ENCODE assay signal across 22 mouse cellular contexts in the genomic region with DNA sequence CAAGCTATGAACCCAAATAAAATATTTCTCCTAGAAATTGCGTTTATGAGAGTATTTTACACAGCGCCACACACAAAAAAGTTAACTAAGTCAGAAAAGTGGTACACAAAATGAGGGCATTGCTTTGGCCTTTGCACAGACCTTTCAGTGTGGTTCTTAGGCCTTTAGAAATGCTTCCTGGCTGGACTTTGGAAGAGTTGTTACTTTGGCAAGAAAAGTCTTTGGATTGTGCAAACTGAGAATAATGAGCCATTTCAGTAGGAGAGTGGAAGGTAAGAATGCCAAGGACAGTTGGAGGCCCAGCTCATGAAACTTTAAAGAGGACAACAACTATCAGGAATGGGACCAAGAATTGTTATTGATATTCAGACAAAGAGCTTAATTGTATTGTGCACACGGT. TPM values are rescaled to one million over a fixed set of nuclear protein-coding genes. Genes with fewer than 3 reads are reported as not detected.
A peak's percentile ranks its signal among the peaks of the same experiment; 100 is the strongest.
DNase-seq lines count a peak whose midpoint lies in the region; TF ChIP-seq lines count a peak whose summit lies in the region.
"Had no signal": no experiment of that assay in that cellular context is flagged by ENCODE, and none has a peak within 500 bp of the region (broad histone marks: within the 10 kb centered on the region; RNA-seq: fewer than 3 reads in every experiment).

No protein-coding gene starts in this region.

- 88% methylated on average over 3 of the region's 3 CpGs for WGBS in kidney, adult 2 months

- H3K27ac ChIP-seq in kidney, adult 2 months (ENCODE audit: insufficient read depth, low read depth, low read length): no peak overlapping the region
- H3K27ac ChIP-seq in layer of hippocampus, adult 2 months: peak overlapping the region; percentile 78
- H3K27ac ChIP-seq: heart, embryonic 15.5 days; hindbrain, embryonic 10.5 days; hindbrain, embryonic 13.5 days had no signal

- H3K36me3 ChIP-seq in kidney, adult 2 months (ENCODE audit: control insufficient read depth, insufficient read depth, low read length): no peaks in the 10 kb centered on the region
- H3K36me3 ChIP-seq: heart, embryonic 12.5 days; heart, embryonic 15.5 days; hindbrain, embryonic 10.5 days; hindbrain, embryonic 13.5 days had no signal

- no peaks in the 10 kb centered on the region for H3K27me3 ChIP-seq in kidney, adult 2 months (replicated peaks; ENCODE audit: control insufficient read depth, insufficient read depth, low read length)
- H3K27me3 ChIP-seq: heart, embryonic 12.5 days; heart, embryonic 15.5 days; hindbrain, embryonic 13.5 days had no signal

- no peaks in the 10 kb centered on the region for H3K4me1 ChIP-seq in kidney, adult 2 months (ENCODE audit: control insufficient read depth, insufficient read depth, low read length)
- H3K4me1 ChIP-seq: heart, embryonic 12.5 days; heart, embryonic 15.5 days; hindbrain, embryonic 10.5 days; hindbrain, embryonic 13.5 days had no signal

- TF ChIP-seq CTCF in kidney, adult 2 months (conservative IDR thresholded peaks at IDR 0.05; ENCODE audit: insufficient read depth, insufficient read length, low read depth, low read length): no peak
- no peak for TF ChIP-seq CTCF in layer of hippocampus, adult 2 months (conservative IDR thresholded peaks at IDR 0.05)

- TF ChIP-seq POLR2A in kidney, adult 2 months (IDR thresholded peaks at IDR 0.05; ENCODE audit: low read depth, low read length): no peak

- DNase-seq in cerebellum, adult 9-10 months: peak; percentile 18
- no peak for DNase-seq in cerebellum, adult 9-11 months
- peak; percentile 67 for DNase-seq in kidney, adult 2 months
- no peak for DNase-seq in kidney, postnatal 4 days
- peak in 1 of 2 experiments; percentile 21 for DNase-seq in layer of hippocampus, adult 2 months (ENCODE audit: low spot score in 2 of 2)
- DNase-seq in layer of hippocampus, adult 18-20 months (ENCODE audit: low spot score in 2 of 2): no peak
- DNase-seq in Muller cell, postnatal 12 days (ENCODE audit: inconsistent ontology term): peak; percentile 39
- DNase-seq in gastrocnemius, postnatal 14 days: no peak
- DNase-seq: adrenal gland, adult 2 months; adrenal gland, postnatal 14 days; cerebellum, adult 11 months; cerebellum, adult 2 months; cerebellum, postnatal 14 days; forebrain, postnatal 0 days; gastrocnemius, postnatal 10 days; heart, adult 18-20 months; heart, postnatal 10 days; heart, postnatal 36 days had no signal

- H3K4me3 ChIP-seq in kidney, adult 2 months (ENCODE audit: insufficient read depth, low read depth, low read length): no peak overlapping the region
- no peak overlapping the region for H3K4me3 ChIP-seq in layer of hippocampus, adult 2 months
- H3K4me3 ChIP-seq: heart, embryonic 12.5 days; heart, embryonic 15.5 days; hindbrain, embryonic 10.5 days; hindbrain, embryonic 13.5 days had no signal

- intact Hi-C loops in gastrocnemius, postnatal 14 days (cut with DNase I; ENCODE audit: low total_unique reads): no loop called here

RNA-seq across cellular contexts. Expression of a gene that starts 24.6 kb away (rescaled TPM):
- 23.1 and 29.3 TPM in 2 replicates for polyA plus RNA-seq in kidney, adult 2 months (2012; rRNA removed)
- 100 to 1,000 TPM; 110 to 116 TPM for total RNA-seq in layer of hippocampus, adult 2 months (2021)
- 100 to 1,000 TPM; 122 to 123 TPM for total RNA-seq in layer of hippocampus, adult 18-20 months (2021)
- total RNA-seq in gastrocnemius, postnatal 14 days (2021): 10 to 100 TPM; 63.7 to 95.8 TPM

RNA-seq across cellular contexts. Expression of a gene that starts 35.6 kb away (rescaled TPM):
- polyA plus RNA-seq in kidney, adult 2 months (2012; rRNA removed): 4.5 and 7.1 TPM in 2 replicates
- 10 to 100 TPM; 38.2 to 40.3 TPM for total RNA-seq in layer of hippocampus, adult 2 months (2021)
- total RNA-seq in layer of hippocampus, adult 18-20 months (2021): 10 to 100 TPM; 41.1 to 41.3 TPM
- total RNA-seq in gastrocnemius, postnatal 14 days (2021): 10 to 100 TPM; 17.2 to 22.2 TPM

Comparison
In these comparisons a context has a peak if more than half of its experiments do, and no peak if none do; other contexts are left out.
1. DNase-seq: peak in cerebellum, adult 9-10 months (single experiment), kidney, adult 2 months (single experiment) and Muller cell, postnatal 12 days (single experiment); none in cerebellum, adult 9-11 months (single experiment), kidney, postnatal 4 days (0 of 2), layer of hippocampus, adult 18-20 months (0 of 2) and gastrocnemius, postnatal 14 days (single experiment).